Mouse (Mus musculus): ENCODE data around the gene Srgap1.

DNA sequence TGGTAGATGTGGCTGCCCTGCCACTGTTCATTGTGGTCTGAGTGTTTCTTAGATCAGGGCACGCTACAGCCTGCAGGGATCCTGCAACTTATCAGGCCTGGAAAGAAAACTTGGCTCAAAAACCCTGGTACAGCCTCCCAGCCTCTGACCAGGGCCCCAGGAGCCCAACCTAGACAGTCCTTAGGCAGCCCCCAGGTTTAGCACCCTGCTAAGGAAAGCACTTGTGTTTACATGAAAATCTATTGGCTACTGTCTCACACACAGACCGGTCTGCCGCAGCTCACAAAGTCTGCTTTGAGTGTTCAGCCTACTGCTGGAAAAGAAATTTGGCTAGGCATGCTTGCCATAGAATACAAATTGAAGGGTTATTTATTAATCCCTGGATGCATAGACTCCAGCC, 121.0 kb downstream of the Srgap1 start:
- no peak for TF ChIP-seq GATA1 (IDR thresholded peaks at IDR 0.05; ENCODE audit: borderline replicate concordance, low read length)
- TF ChIP-seq FLI1 (IDR thresholded peaks at IDR 0.05; ENCODE audit: low read length), result no peak
